Mouse (Mus musculus) neural tube, embryonic 11.5 days (tissue): Measurements from ENCODE around the gene Cabp2. TPM values are rescaled to one million over a fixed set of nuclear protein-coding genes. Genes with fewer than 3 reads are reported as not detected.

Experiments
- ATAC-seq: fragments of 200-750 bp; cut with Nextera tagmentation; 2 replicates; pipeline ENCODE4 v1.8.0; 2017; ENCODE audit warnings: moderate number of reproducible peaks, mild to moderate bottlenecking, moderate TSS enrichment, moderate library complexity; ENCODE audit not compliant: insufficient read depth, low FRiP score, low TSS enrichment
- DNase-seq: peaks from one replicate; pipeline ENCODE4 v3.0.0-alpha.2; 2015; ENCODE audit warnings: low spot score
- H3K27ac ChIP-seq: fragments of 300-500 bp; sonication (generic); 2 replicates; pipeline ENCODE4 v1.5.1; 2014; ENCODE audit warnings: low read depth, mild to moderate bottlenecking, low read length
- H3K27me3 ChIP-seq: fragments of 300-500 bp; sonication (generic); 2 replicates; pipeline ENCODE4 v1.6.1; 2014; ENCODE audit warnings: mild to moderate bottlenecking, low read length, mixed read lengths; ENCODE audit not compliant: control insufficient read depth, insufficient read depth
- H3K36me3 ChIP-seq: fragments of 300-500 bp; sonication (generic); 2 replicates; pipeline ENCODE4 v1.6.1; 2014; ENCODE audit warnings: mild to moderate bottlenecking, low read length, moderate library complexity, mixed read lengths; ENCODE audit not compliant: control insufficient read depth, insufficient read depth
- H3K4me1 ChIP-seq: fragments of 300-500 bp; sonication (generic); 2 replicates; pipeline ENCODE4 v1.6.1; 2014; ENCODE audit warnings: low read length, mixed read lengths; ENCODE audit not compliant: control insufficient read depth, insufficient read depth
- H3K4me2 ChIP-seq: fragments of 300-500 bp; sonication (generic); 2 replicates; pipeline ENCODE4 v1.6.1; 2014; ENCODE audit warnings: low read depth, mild to moderate bottlenecking, moderate library complexity
- H3K4me3 ChIP-seq: fragments of 300-500 bp; sonication (generic); 2 replicates; pipeline ENCODE4 v1.5.1; 2014; ENCODE audit warnings: low read depth, low read length
- H3K9ac ChIP-seq: fragments of 300-500 bp; sonication (generic); 2 replicates; pipeline ENCODE4 v1.6.1; 2014; ENCODE audit warnings: mild to moderate bottlenecking, low read length
- H3K9me3 ChIP-seq: fragments of 300-500 bp; sonication (generic); 2 replicates; pipeline ENCODE4 v1.6.1; 2016; ENCODE audit warnings: low read length; ENCODE audit not compliant: control insufficient read depth
- WGBS: fragments of 180-500 bp; shearing (Covaris S2); extraction: QIAGEN DNeasy Blood & Tissue Kit; methylation state at CpG from one replicate; pipeline ENCODE4 v1.1.7; 2014; 5-methylcytosine and 5-hydroxymethylcytosine counted together
- polyA plus RNA-seq: library from polyadenylated mRNA; unstranded; fragments of >200 nt; fragmentation: Nextera tagmentation; extraction: Ambion mirVana; gene quantifications from 2 replicates; pipeline ENCODE4 v1.2.1, GENCODE M21; 2014

The Cabp2 gene
- polyA plus RNA-seq, 1 experiment from 2014 or later, result not detected

DNA sequence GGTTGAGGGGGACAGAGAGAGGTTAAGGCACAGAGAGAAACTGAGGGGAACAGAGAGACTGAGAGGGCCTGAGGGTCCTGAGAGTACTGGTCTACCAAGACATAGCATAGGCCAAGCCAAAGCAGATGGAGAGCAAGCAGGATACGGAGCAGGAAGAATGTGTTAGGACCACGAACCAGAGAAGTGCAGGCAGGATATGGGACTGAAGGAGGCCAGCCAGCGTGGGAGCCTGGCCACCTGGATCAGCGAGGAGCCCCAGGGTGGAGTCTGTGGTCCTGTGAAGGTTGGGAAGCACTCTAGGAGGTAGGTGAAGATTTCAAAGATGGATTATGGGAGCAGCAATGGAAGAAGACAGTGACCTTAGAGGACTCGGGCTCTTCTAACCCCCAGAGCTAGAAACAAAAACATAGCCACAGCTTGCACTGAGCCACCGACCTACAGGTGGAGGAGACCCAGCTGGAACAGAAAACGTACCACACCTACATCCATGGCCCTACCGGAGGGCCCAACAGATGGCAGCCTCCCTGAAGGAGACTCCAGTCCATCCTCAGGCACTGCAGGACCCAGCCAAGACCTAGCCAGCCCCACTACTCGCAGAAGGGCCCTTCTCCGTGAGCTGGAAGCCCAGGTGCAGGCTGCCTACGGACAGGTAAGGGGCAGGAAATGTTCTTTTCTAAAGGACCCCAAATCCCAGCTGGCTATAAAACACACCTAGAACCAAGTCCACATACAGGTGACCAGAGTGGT lies 1.0 kb downstream of the Cabp2 start:
- Histone ChIP-seq H3K9me3 (no peaks in the 10 kb centered on the region), H3K27ac (no peak overlapping the region), H3K4me1 (no peaks in the 10 kb centered on the region), H3K36me3 (no peaks in the 10 kb centered on the region), H3K9ac (no peak overlapping the region), H3K4me2 (no peak overlapping the region), H3K27me3 (no peaks in the 10 kb centered on the region), H3K4me3 (no peak overlapping the region)
- 84% methylated on average over 11 of the region's 11 CpGs for WGBS
- DNase-seq (no peak), ATAC-seq (no peak)

DNA sequence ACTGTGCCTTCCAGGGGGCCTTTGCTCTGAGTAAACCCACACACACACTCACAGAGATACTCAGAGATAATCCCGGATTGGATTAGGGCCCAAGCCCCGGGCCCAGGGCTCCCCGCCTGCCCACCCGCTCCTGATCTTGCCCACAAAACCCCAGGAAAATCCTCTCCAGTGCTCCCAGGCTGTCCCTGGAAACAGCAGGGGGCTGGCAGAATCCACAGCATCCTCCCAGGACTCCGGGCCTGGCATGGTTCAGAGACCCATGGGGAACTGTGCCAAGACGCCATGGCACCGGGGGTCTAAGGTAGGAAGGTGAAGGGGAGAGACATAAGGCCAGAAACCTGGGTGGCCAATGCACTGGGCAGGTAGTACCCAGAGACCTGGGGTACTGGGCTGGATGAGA lies 1.9 kb downstream of the Cabp2 start:
- 83% methylated on average over 7 of the region's 7 CpGs for WGBS
- no peaks in the 10 kb centered on the region for H3K9me3 ChIP-seq
- DNase-seq, result no peak
- H3K36me3 ChIP-seq, result no peaks in the 10 kb centered on the region
- no peak overlapping the region for H3K27ac ChIP-seq
- no peak overlapping the region for H3K4me3 ChIP-seq
- ATAC-seq, result no peak
- H3K4me2 ChIP-seq, result no peak overlapping the region
- H3K9ac ChIP-seq, result no peak overlapping the region
- no peaks in the 10 kb centered on the region for H3K4me1 ChIP-seq
- no peaks in the 10 kb centered on the region for H3K27me3 ChIP-seq

DNA sequence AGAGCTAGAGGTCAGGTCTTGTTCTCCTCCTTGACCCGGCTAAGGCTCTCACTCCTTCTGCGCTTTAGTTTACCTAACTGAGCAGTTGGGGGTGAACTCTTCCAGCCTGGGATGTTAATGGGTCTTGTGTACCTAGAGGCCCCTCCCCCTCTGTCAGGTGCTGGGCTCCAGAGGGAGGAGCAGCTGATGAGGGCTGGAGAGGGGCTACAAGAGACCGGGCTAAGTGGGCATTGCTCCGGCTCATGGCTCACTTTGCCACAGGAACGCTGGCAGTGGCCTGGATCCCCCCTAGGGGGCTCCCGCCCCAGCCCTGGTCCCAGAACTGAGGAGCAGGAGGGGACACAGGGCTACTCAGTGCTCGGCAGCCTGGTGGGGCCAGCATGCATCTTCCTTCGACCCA lies 2.4 kb downstream of the Cabp2 start:
- H3K9ac ChIP-seq, result no peak overlapping the region
- H3K27me3 ChIP-seq, result no peaks in the 10 kb centered on the region
- H3K4me1 ChIP-seq, result no peaks in the 10 kb centered on the region
- H3K4me3 ChIP-seq, result no peak overlapping the region
- ATAC-seq (no peak), DNase-seq (no peak)
- H3K4me2 ChIP-seq, result no peak overlapping the region
- H3K27ac ChIP-seq, result no peak overlapping the region
- no peaks in the 10 kb centered on the region for H3K9me3 ChIP-seq
- 38% methylated on average over 8 of the region's 8 CpGs for WGBS
- no peaks in the 10 kb centered on the region for H3K36me3 ChIP-seq

DNA sequence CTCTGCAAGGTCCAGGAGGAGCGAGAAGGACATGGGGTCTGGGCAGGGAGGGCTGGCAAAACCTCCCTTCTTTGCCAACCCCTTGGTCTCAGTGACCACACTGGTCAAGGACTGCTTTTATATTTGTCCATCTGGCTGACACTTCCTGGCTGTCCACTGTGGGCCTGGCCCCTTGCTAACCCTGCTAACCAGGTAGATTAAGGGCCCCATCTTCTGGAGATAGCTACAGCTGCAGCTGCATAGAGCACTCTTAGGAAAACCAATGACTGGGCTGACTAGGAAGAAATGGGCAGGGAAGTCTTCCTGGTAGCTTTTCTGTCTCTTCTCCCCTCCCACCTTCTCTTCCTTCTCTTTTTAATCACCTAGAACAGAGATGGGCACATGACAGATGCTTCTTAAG lies 3.6 kb downstream of the Cabp2 start:
- H3K27ac ChIP-seq, result no peak overlapping the region
- H3K36me3 ChIP-seq, result no peaks in the 10 kb centered on the region
- no peak for ATAC-seq
- H3K4me1 ChIP-seq, result no peaks in the 10 kb centered on the region
- H3K27me3 ChIP-seq, result no peaks in the 10 kb centered on the region
- H3K4me2 ChIP-seq, result no peak overlapping the region
- H3K4me3 ChIP-seq, result no peak overlapping the region
- H3K9me3 ChIP-seq, result no peaks in the 10 kb centered on the region
- 77% methylated on average over 1 of the region's 1 CpGs for WGBS
- no peak overlapping the region for H3K9ac ChIP-seq
- no peak for DNase-seq

DNA sequence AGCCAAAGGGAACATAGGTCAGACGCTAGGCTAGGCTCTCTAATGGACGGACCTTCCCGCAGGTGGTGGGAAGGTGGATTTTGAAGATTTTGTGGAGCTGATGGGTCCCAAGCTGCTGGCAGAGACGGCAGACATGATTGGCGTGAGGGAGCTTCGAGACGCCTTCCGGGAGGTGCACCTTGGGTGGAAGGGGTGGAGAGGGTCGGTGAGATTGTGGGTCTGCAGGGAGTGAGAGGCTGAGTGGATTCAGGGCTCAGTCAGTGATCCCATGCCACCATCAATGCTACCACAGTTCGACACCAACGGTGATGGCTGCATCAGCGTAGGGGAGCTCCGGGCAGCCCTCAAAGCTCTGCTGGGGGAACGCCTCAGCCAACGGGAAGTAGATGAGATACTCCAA lies 4.8 kb downstream of the Cabp2 start:
- Histone ChIP-seq H3K4me3 (no peak overlapping the region), H3K27ac (no peak overlapping the region), H3K9ac (no peak overlapping the region), H3K9me3 (no peaks in the 10 kb centered on the region), H3K36me3 (no peaks in the 10 kb centered on the region), H3K4me1 (no peaks in the 10 kb centered on the region), H3K4me2 (no peak overlapping the region), H3K27me3 (no peaks in the 10 kb centered on the region)
- 93% methylated on average over 15 of the region's 15 CpGs for WGBS
- no peak for DNase-seq
- no peak for ATAC-seq

DNA sequence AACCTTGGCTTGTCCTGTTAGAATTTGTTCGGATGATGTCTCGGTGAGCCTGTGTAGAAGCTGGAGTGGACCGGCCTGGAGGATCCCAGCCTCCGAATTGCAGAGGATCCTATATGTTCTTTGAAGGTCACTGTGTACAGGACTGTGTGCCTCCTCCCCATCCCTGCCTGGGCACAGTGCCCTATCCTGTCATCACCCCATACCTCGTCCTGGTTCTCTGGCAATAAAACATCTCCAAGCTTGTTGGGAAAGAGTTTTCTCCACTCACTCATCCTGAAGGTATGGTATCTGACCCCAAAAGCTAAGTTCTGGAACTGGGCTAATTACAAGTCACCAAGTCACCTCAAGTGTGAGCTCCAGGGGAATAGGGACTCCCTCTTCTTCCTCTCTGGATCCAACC lies 5.7 kb downstream of the Cabp2 start:
- H3K4me3 ChIP-seq, result no peak overlapping the region
- WGBS, result 88% methylated on average over 5 of the region's 5 CpGs
- DNase-seq (no peak), ATAC-seq (no peak)
- no peaks in the 10 kb centered on the region for H3K27me3 ChIP-seq
- no peaks in the 10 kb centered on the region for H3K9me3 ChIP-seq
- H3K27ac ChIP-seq, result no peak overlapping the region
- H3K4me1 ChIP-seq, result no peaks in the 10 kb centered on the region
- H3K9ac ChIP-seq, result no peak overlapping the region
- H3K36me3 ChIP-seq, result no peaks in the 10 kb centered on the region
- no peak overlapping the region for H3K4me2 ChIP-seq

DNA sequence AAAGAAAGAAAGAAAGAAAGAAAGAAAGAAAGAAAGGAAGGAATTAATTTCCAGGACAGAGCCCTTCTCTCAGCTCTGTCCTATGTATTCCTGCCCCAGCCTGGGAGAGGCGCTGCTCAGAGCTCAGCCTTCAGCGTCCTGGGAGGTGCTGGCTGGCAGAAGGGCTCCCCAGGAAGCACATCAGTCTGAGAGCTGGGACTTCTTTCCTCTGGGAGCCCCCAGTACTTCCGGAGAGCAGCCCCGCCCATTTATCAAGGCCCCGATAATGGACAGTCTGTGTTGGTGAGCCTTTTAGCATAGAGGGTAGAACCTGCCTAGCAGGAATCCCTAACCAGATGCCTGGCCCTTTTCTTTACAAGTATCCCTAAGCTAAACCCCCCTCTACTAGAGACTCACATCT lies 6.8 kb downstream of the Cabp2 start:
- Histone ChIP-seq H3K9ac (no peak overlapping the region), H3K36me3 (no peaks in the 10 kb centered on the region), H3K4me3 (no peak overlapping the region), H3K27me3 (no peaks in the 10 kb centered on the region), H3K27ac (no peak overlapping the region), H3K9me3 (no peaks in the 10 kb centered on the region), H3K4me1 (no peaks in the 10 kb centered on the region), H3K4me2 (no peak overlapping the region)
- WGBS, result 59% methylated on average over 5 of the region's 5 CpGs
- ATAC-seq, result no peak
- DNase-seq, result no peak

DNA sequence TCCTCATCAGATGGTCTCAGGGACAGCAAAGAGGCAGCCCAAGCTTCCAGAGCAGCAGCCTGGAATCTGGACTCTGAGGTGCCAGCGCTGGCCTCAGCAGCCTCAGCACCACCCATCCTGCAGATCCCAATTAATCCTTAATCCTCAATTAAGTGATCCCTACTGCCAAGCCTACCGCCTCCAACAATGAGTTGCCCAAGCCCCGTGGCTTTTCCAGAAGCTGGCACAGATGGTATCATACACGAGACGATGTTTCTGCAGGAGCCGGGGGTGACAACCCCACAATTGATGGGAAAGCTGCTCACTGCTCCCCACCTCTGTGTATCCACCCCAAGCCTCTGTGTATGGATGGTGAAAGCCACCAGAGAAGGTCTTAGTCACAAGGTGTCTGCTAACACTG lies 7.8 kb downstream of the Cabp2 start:
- no peaks in the 10 kb centered on the region for H3K9me3 ChIP-seq
- no peak overlapping the region for H3K27ac ChIP-seq
- no peak for ATAC-seq
- H3K4me3 ChIP-seq, result no peak overlapping the region
- no peak overlapping the region for H3K9ac ChIP-seq
- H3K27me3 ChIP-seq, result no peaks in the 10 kb centered on the region
- 82% methylated on average over 6 of the region's 6 CpGs for WGBS
- H3K4me1 ChIP-seq, result no peaks in the 10 kb centered on the region
- no peaks in the 10 kb centered on the region for H3K36me3 ChIP-seq
- H3K4me2 ChIP-seq, result no peak overlapping the region
- DNase-seq, result no peak

DNA sequence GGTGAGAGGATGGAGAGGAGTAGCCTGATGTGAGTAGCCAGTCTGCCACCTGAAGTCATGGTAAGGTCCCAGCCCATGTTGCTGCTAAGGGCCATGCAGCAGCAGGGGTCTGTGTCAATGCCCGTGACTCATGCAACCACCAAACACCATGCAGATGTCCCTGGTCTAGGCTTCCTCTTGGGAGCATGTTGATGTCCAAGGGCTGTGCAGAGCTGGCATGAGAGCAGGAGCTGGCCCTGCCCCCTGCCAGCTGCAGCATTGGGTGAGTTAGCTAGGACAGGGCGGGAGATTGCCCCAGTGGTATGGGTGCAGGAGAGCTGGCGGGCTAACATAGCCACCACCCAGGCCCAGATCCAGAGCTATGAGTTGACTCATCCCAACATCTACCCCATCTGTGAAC lies 9.1 kb downstream of the Cabp2 start:
- H3K4me1 ChIP-seq, result no peaks in the 10 kb centered on the region
- DNase-seq (no peak), ATAC-seq (no peak)
- no peak overlapping the region for H3K27ac ChIP-seq
- no peak overlapping the region for H3K9ac ChIP-seq
- no peak overlapping the region for H3K4me2 ChIP-seq
- H3K27me3 ChIP-seq, result no peaks in the 10 kb centered on the region
- no peaks in the 10 kb centered on the region for H3K9me3 ChIP-seq
- no peak overlapping the region for H3K4me3 ChIP-seq
- 81% methylated on average over 3 of the region's 3 CpGs for WGBS
- no peaks in the 10 kb centered on the region for H3K36me3 ChIP-seq
